Mouse (Mus musculus) layer of hippocampus, adult 9-11 months (tissue): Measurements from ENCODE around the gene Amn.

Source experiments
- DNase-seq: peaks from one replicate; pipeline ENCODE4 v3.0.0; 2022

Amn gene

DNA sequence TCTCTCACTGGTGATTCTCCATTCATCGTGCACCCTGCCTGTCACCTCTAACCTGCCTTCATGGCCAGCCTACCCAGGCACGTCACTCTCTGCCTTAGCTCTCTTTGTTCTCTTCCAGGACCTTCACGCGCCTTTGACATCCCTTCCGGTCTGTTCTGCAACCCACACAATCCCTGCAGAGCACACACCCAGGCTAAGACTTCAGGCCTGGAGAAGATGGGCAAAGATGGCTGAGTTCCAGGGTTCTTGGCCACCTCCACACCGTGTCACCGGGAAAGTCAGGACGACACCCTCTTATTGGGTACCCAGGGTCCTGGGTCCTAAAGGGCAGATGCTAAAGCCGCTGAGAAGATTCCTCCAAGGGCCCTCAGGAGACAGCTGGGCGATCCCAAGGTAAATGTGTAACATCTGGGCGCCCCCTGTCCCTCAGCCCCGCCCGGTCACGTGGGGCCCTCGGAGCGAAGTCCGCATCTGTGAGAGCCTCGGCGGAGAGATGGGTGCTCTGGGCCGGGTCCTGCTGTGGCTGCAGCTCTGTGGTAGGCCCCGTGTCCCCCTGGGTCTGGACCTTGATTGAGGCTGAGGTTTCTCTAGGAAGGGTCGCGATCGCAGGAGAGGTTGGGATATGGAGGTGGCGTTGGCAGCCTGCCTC, at the start of gene Amn:
TSS of gene Amn (plus strand) at position 467 of the 649 bp plus-strand sequence.
- DNase-seq = no peak

GRCm38 (mm10) chr12:111225197-111225780, 45.6 kb upstream of the Amn start:
- DNase-seq = no peak

DNA sequence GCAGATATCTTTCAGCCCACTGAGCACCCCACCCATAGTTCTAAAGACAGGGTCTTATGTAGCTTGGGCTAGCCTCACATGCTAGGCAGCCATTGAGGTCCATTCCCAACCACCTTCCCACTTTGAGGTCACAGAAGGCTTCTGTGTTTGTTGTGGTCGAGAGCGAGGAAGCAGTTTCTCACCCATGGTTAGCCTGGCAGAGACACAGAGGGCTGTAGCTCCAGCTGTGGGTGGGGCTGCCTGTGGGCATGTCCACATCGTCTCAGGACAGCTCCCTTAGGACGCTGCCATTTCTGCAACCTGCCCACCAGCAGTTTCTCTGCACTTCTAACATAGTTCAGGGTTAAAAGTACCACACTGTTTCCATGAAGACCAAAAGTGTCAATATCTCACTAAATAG, 43.5 kb upstream of the Amn start:
- no peak for DNase-seq

DNA sequence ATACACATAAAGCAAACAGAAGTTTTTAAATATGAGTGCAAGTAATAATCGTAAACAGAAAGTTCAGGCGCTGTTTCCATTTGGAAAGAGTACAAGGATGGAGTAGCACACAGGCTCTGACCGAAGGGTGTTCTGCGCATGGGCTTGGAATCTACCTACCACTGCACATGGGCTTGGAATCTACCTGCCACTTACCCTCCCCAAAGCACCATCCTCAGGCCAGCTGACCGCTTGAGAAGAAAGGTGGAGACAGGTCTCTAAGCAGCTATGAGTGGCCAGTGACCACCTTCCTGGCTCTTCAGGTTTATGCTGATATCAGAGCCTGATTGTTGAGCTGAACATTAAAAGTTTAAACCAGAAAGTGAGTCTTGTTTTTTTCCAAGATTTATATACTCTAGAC, 42.4 kb upstream of the Amn start:
- DNase-seq = no peak

GRCm38 (mm10) chr12:111230793-111231192, 40.1 kb upstream of the Amn start:
- DNase-seq = no peak

DNA sequence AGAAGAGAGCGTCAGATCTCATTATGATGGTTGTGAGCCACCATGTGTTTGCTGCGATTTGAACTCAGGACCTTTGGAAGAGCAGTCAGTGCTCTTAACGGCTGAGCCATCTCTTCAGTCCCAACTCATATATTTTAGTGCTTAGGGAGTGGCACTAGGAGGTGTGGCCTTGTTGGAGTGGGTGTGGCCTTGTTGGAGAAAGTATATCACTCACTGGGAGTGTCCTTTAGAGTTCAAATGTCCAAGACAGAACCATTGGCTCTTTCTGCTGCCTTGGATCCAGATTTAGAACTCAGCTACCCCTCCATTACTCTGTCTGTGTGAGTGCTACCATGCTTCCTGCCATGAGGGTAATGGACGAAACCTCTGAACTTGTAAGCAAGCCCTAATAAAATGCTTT, 37.1 kb upstream of the Amn start:
- DNase-seq = no peak

DNA sequence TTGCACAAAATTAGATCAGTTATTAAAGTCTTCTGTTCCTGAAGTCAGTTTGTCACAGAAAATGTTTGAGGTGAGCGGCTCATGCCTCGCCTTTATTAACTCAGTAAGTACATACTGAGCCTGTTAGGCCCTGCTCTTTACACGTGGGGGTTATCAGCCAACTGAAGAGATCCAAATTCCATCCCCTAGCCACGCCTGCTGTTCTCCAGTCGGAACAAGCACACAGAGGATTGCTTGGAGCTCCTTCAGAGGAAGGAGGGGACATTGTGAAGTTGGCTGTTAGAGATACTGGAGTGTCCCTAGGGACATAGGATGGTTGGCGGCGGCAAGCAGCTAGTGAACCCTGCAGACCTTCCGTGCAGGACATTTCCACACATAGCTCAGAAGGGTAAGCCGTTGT, 36.5 kb upstream of the Amn start:
- no peak for DNase-seq

DNA sequence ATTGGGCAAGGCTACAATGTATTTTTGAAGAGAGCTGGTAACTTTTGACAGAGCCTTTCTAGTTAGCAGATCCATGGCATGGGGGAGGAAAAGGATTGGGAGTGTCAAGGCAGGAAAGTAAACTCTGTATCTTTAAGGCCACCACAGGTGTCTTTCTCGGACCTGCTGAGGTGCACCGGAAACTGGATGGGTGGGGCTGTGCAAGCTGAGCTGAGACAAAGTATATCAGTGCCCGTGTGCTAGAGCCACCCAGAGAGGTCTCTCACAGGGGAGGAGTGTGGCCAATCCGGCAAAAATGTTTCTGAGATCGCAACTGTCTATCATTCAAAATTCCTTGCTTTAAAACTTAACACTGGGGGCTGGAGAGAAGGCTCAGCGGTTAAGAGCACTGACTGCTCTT, 35.3 kb upstream of the Amn start:
- DNase-seq = no peak

- DNase-seq = peak; percentile 48
Observed at GRCm38 (mm10) chr12:111237611-111238188, 33.2 kb upstream of the Amn start.

GRCm38 (mm10) chr12:111238345-111238744, 32.5 kb upstream of the Amn start:
- DNase-seq = no peak

GRCm38 (mm10) chr12:111238778-111239177, 32.1 kb upstream of the Amn start:
- peak; percentile 59 for DNase-seq

DNA sequence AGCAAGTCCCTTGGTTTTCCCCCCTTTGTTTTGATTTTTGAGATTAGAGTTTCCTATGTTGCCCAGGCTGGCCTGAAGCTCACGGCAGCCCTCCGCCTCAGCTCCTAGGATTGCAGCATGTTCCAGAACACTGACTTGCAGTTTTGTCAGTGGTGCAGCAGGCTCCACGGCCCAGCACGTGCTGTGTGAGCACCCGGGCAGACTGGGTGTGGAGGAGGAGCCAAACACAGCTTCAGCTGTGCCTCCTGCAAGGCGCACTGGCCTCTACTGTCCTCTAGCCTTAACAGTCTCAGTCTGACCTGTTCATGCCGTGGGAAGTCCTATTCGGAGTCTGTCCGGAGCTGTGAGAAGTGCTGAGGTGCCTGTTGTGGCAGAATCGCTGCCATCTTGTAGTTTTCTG, 31.0 kb upstream of the Amn start:
- no peak for DNase-seq

GRCm38 (mm10) chr12:111241916-111242315, 29.0 kb upstream of the Amn start:
- DNase-seq = no peak

DNA sequence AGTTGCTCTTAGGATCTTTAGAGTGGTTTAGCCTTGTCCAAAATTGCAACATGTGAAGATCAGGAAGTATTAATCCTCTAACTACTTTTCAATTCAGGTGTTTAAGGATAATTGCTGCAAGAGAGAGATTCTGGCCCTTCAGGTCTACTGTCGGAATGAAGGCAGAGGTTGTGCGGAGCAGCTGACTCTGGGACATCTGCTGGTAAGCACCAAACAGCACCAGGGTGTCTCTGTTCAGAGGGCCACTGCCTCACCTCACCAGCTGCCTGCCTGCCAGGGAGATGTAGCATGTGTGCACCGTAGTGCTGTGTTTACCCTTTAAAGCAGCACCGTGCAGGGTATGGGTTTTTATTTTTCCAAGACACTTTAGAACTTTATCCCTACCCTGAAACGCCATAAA, 28.5 kb upstream of the Amn start:
- DNase-seq = no peak

DNA sequence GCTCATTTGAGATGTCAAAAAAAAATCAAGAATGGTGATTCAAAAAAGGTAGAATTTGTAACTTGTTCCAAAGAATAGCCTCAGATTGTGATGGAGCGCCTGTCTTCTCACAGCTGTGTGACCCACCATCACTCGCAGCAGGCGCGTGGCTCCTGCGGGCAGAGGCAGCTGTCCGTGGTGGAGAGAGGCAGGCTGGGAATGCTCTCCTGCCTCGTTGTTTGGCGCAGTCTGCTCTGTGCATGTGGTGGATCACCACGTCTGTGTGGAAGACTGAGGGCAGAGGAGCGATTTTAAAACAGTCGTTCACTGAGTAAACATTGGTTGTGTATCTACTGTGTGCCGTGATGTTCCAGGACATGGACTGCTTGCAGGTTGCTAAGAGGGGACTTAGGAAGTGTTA, 27.2 kb upstream of the Amn start:
- no peak for DNase-seq

GRCm38 (mm10) chr12:111245070-111245469, 25.8 kb upstream of the Amn start:
- no peak for DNase-seq

DNA sequence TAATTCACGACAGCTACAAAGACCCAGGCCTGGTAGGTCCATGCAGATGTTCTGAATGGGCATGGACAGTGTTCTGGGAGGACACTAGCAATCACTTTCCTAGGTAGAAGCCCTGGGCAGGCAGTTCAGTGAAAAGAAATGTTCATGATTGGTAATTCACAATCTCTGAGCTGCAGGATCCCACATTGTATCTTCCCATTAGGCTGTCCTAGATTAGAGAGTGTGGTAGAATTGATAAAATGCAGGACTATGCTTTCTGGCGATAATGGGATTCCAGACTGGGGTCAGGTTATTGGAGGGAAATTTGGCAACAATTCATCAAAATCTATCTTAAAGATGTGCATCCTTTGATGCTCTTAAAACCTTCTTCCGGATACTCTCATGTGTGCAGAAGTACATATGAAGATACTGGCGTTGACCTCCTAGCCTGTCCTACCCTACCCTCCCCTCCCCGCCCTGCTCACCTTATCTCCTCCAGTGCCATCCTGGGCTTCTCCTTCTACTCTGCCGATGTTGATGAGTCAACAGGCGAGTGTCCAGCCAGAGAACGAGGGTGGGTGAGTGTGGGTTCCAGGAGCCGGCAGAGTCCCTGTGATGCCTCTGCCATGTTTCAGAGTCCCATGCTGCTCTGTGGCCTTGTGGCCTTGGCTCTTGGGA, 24.0 kb upstream of the Amn start:
- DNase-seq = no peak

DNA sequence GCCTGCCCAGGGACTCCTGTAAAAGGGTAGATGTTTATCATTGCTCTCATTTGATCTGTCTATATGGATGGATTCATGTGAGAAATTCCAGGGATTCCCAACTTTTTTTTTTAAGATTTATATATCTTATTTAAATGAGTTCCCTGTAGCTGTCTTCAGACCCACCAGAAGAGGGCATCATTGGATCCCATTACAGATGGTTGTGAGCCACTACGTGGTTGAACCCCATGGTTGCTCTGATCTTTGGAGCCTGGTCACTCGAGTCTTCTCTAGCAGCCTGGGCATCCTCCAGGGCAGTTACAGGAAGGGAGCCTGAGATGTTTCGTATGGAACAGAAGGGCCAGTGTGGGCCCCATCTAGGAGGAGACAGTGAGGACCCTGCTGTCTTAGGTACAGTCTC, 21.8 kb upstream of the Amn start:
- DNase-seq = no peak

GRCm38 (mm10) chr12:111250116-111250515, 20.8 kb upstream of the Amn start:
- DNase-seq = no peak

DNA sequence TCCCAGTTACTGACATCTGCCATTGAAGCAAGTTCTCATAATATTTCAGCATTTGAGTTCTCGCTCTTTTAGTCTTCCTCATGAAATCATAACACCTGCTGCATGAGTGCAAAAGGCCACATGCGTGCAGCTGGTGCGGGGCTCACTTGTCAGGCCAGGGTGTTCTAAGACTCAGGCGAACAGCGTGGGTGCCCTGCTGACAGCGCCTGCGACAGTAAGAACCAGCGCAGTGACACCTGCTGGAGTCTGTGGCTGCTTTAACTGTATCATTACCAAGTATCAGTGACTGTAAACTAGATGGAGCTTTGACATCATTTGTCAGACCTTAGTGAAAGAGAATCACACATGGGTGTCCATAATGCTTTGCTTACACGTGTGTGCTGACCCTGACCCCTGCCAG, 19.7 kb upstream of the Amn start:
- DNase-seq = no peak

- DNase-seq = no peak
Observed at GRCm38 (mm10) chr12:111263650-111264049, 7.2 kb upstream of the Amn start.

GRCm38 (mm10) chr12:111265212-111265611, 5.7 kb upstream of the Amn start:
- DNase-seq = no peak

- no peak for DNase-seq
Observed at GRCm38 (mm10) chr12:111266592-111266991, 4.3 kb upstream of the Amn start.

GRCm38 (mm10) chr12:111267673-111268325, 3.1 kb upstream of the Amn start:
- no peak for DNase-seq
